Mouse (Mus musculus) embryonic facial prominence, embryonic 11.5 days (tissue): ENCODE measurements at regions not wholly inside any gene's neighbourhood (a gene's known extent, or its start where the extent isn't known, plus 50 kb on each side); places are given as distances from the start of the nearest gene placed in this dataset.

Source experiments
- ATAC-seq: fragments of 200-750 bp; cut with Nextera tagmentation; replicated peaks from 2 replicates; pipeline ENCODE4 v1.8.0; 2017; ENCODE audit warnings: low read depth; ENCODE audit not compliant: insufficient number of reproducible peaks, low FRiP score, low TSS enrichment
- DNase-seq: peaks from one replicate; pipeline ENCODE4 v3.0.0-alpha.2; 2015; ENCODE audit warnings: low spot score
- H3K27ac ChIP-seq: fragments of 300-500 bp; sonication (generic); replicated peaks from 2 replicates; pipeline ENCODE4 v1.5.1; 2014; ENCODE audit warnings: mild to moderate bottlenecking, low read depth, low read length, control low read depth
- H3K27me3 ChIP-seq: fragments of 300-500 bp; sonication (generic); 2 replicates; pipeline ENCODE4 v1.6.1; 2014; ENCODE audit warnings: mild to moderate bottlenecking, low read length, moderate library complexity, mixed read lengths; ENCODE audit not compliant: control insufficient read depth, insufficient read depth
- H3K36me3 ChIP-seq: fragments of 300-500 bp; sonication (generic); replicated peaks from 2 replicates; pipeline ENCODE4 v1.6.1; 2014; ENCODE audit warnings: low read depth, mild to moderate bottlenecking, low read length, moderate library complexity, mixed read lengths; ENCODE audit not compliant: control insufficient read depth, insufficient read depth
- H3K4me1 ChIP-seq: fragments of 300-500 bp; sonication (generic); 2 replicates; pipeline ENCODE4 v1.6.1; 2014; ENCODE audit warnings: low read length, mixed read lengths; ENCODE audit not compliant: control insufficient read depth, insufficient read depth
- H3K4me2 ChIP-seq: fragments of 300-500 bp; sonication (generic); 2 replicates; pipeline ENCODE4 v1.6.1; 2014; ENCODE audit warnings: low read depth, mild to moderate bottlenecking, control low read depth, low read length, moderate library complexity
- H3K4me3 ChIP-seq: fragments of 300-500 bp; sonication (generic); 2 replicates; pipeline ENCODE4 v1.5.1; 2014; ENCODE audit warnings: low read depth, low read length, control low read depth
- H3K9ac ChIP-seq: fragments of 300-500 bp; sonication (generic); replicated peaks from 2 replicates; pipeline ENCODE4 v1.6.1; 2014; ENCODE audit warnings: mild to moderate bottlenecking, control low read depth, low read length
- H3K9me3 ChIP-seq: fragments of 300-500 bp; sonication (generic); replicated peaks from 2 replicates; pipeline ENCODE4 v1.6.1; 2016; ENCODE audit warnings: mild to moderate bottlenecking, low read length, inconsistent platforms, mixed read lengths; ENCODE audit not compliant: control insufficient read depth
- WGBS: fragments of 180-500 bp; shearing (Covaris S2); extraction: QIAGEN DNeasy Blood & Tissue Kit; methylation state at CpG from one replicate; pipeline ENCODE4 v1.1.7; 2014; 5-methylcytosine and 5-hydroxymethylcytosine counted together

GRCm38 (mm10) chr5:83533901-83534300 lies 178.9 kb upstream of the Tecrl start:
- 76% methylated on average over 3 of the region's 3 CpGs for WGBS
- no peaks in the 10 kb centered on the region for H3K9me3 ChIP-seq
- no peaks in the 10 kb centered on the region for H3K4me1 ChIP-seq
- ATAC-seq (no peak), DNase-seq (no peak)
- H3K27ac ChIP-seq: no peak overlapping the region
- no peak overlapping the region for H3K4me3 ChIP-seq
- no peak overlapping the region for H3K9ac ChIP-seq
- no peaks in the 10 kb centered on the region for H3K36me3 ChIP-seq
- no peak overlapping the region for H3K4me2 ChIP-seq
- no peaks in the 10 kb centered on the region for H3K27me3 ChIP-seq

- H3K4me2 ChIP-seq: no peak overlapping the region
- H3K4me3 ChIP-seq: no peak overlapping the region
- no peaks in the 10 kb centered on the region for H3K27me3 ChIP-seq
- DNase-seq: peak; percentile 71
- H3K9ac ChIP-seq: no peak overlapping the region
- H3K27ac ChIP-seq: no peak overlapping the region
- H3K9me3 ChIP-seq: no peaks in the 10 kb centered on the region
- 67% methylated on average over 1 of the region's 1 CpGs for WGBS
- no peaks in the 10 kb centered on the region for H3K36me3 ChIP-seq
- ATAC-seq: no peak
- no peaks in the 10 kb centered on the region for H3K4me1 ChIP-seq
Observed at GRCm38 (mm10) chr5:83518661-83519060, 163.7 kb upstream of the Tecrl start.

GRCm38 (mm10) chr5:83484135-83484534 lies 129.1 kb upstream of the Tecrl start:
- no peaks in the 10 kb centered on the region for H3K4me1 ChIP-seq
- no peak for ATAC-seq
- H3K4me2 ChIP-seq: no peak overlapping the region
- no peak overlapping the region for H3K9ac ChIP-seq
- no peaks in the 10 kb centered on the region for H3K36me3 ChIP-seq
- H3K4me3 ChIP-seq: no peak overlapping the region
- H3K27me3 ChIP-seq: no peaks in the 10 kb centered on the region
- WGBS: 11% methylated on average over 1 of the region's 1 CpGs
- no peak overlapping the region for H3K27ac ChIP-seq
- H3K9me3 ChIP-seq: no peaks in the 10 kb centered on the region
- peak; percentile 77 for DNase-seq

GRCm38 (mm10) chr5:83440259-83440658 lies 85.3 kb upstream of the Tecrl start:
- Histone ChIP-seq H3K9me3 (no peaks in the 10 kb centered on the region), H3K27ac (no peak overlapping the region), H3K4me1 (no peaks in the 10 kb centered on the region), H3K4me3 (no peak overlapping the region), H3K9ac (no peak overlapping the region), H3K4me2 (no peak overlapping the region), H3K36me3 (no peaks in the 10 kb centered on the region), H3K27me3 (no peaks in the 10 kb centered on the region)
- DNase-seq (peak; percentile 75), ATAC-seq (no peak)
- 4% methylated on average over 3 of the region's 3 CpGs for WGBS

GRCm38 (mm10) chr5:83436510-83436909 lies 81.5 kb upstream of the Tecrl start:
- H3K27me3 ChIP-seq: no peaks in the 10 kb centered on the region
- 77% methylated on average over 1 of the region's 1 CpGs for WGBS
- no peak for DNase-seq

GRCm38 (mm10) chr5:83421708-83422107 lies 66.7 kb upstream of the Tecrl start:
- H3K4me2 ChIP-seq: no peak overlapping the region
- no peak overlapping the region for H3K27ac ChIP-seq
- ATAC-seq: no peak
- no peak overlapping the region for H3K4me3 ChIP-seq
- H3K4me1 ChIP-seq: no peaks in the 10 kb centered on the region
- H3K27me3 ChIP-seq: no peaks in the 10 kb centered on the region
- H3K36me3 ChIP-seq: no peaks in the 10 kb centered on the region
- no peak overlapping the region for H3K9ac ChIP-seq
- H3K9me3 ChIP-seq: no peaks in the 10 kb centered on the region
- 85% methylated on average over 5 of the region's 5 CpGs for WGBS
- DNase-seq: no peak

More at GRCm38 (mm10) chr5:83436510-83436909, 81.5 kb upstream of the Tecrl start:
- ATAC-seq: no peak
- no peak overlapping the region for H3K4me3 ChIP-seq
- H3K4me2 ChIP-seq: no peak overlapping the region
- H3K36me3 ChIP-seq: no peaks in the 10 kb centered on the region
- H3K27ac ChIP-seq: no peak overlapping the region
- H3K9me3 ChIP-seq: no peaks in the 10 kb centered on the region
- no peak overlapping the region for H3K9ac ChIP-seq
- no peaks in the 10 kb centered on the region for H3K4me1 ChIP-seq

- ATAC-seq (no peak), DNase-seq (no peak)
- 73% methylated on average over 2 of the region's 2 CpGs for WGBS
Observed at GRCm38 (mm10) chr5:83410221-83410620, 55.2 kb upstream of the Tecrl start.

GRCm38 (mm10) chr5:83405266-83405954 lies 50.4 kb upstream of the Tecrl start:
- Histone ChIP-seq H3K27me3 (no peaks in the 10 kb centered on the region), H3K36me3 (no peaks in the 10 kb centered on the region), H3K4me2 (no peak overlapping the region), H3K4me3 (no peak overlapping the region), H3K9me3 (no peaks in the 10 kb centered on the region), H3K9ac (no peak overlapping the region), H3K4me1 (no peaks in the 10 kb centered on the region), H3K27ac (no peak overlapping the region)
- WGBS: 66% methylated on average over 4 of the region's 4 CpGs
- DNase-seq: no peak
- ATAC-seq: no peak

More at GRCm38 (mm10) chr5:83410221-83410620, 55.2 kb upstream of the Tecrl start:
- H3K4me3 ChIP-seq: no peak overlapping the region
- no peaks in the 10 kb centered on the region for H3K4me1 ChIP-seq
- H3K27ac ChIP-seq: no peak overlapping the region
- H3K9ac ChIP-seq: no peak overlapping the region
- H3K27me3 ChIP-seq: no peaks in the 10 kb centered on the region
- no peaks in the 10 kb centered on the region for H3K36me3 ChIP-seq
- no peak overlapping the region for H3K4me2 ChIP-seq
- H3K9me3 ChIP-seq: no peaks in the 10 kb centered on the region
